Mouse (Mus musculus): ENCODE data around the gene Dnah2. TPM values are rescaled to one million over a fixed set of nuclear protein-coding genes. Genes with fewer than 3 reads are reported as not detected.
A peak's percentile ranks its signal among the peaks of the same experiment; 100 is the strongest.

Dnah2 gene
- polyA plus RNA-seq, 1 experiment from 2014 or later, result 1.9 TPM

DNA sequence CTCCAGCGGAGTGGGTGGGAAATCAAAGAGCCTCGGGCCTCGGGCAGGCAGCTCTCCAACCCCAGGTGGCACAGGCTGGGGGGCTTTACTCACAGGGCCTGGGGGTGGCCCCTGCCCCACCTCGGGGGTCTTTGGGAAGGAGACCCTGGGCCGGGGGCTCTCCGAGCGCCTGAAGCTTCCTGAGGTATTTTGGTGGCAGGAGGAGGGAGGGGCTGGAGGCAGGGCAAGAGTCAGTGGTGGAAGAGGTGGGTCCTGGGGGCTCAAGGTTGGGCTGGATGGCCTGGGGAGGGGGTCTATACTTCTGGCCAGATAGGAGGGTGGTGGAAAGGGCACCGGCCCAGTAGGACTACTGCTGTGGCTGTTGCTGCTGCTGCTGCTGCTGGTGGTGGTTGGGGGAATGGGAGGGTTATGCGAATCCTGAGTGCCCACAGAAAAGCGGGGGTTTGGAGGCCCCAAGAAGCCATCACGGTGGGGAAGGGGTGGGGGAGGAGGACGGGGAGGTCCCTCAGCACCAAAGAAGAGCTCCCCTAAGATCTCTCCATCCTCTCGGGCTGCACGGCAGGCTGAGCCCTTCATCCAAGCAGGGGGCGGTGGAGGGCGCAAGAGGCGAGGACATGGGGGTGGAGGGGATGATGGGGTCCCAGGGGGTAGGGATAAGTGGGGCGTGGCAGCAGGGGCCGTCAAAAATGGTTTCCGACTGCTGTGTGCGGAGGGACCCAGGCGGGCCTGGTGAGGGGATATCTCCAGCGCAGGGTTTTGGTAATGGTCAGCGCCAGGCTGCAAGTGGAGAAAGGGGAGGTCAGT, 143.3 kb downstream of the Dnah2 start:
- H3K9me3 ChIP-seq (ENCODE audit: control insufficient read depth, low read length), result no peaks in the 10 kb centered on the region
- no peak overlapping the region for H3K9ac ChIP-seq (ENCODE audit: low read length)
- H3K4me2 ChIP-seq (ENCODE audit: low read depth, low read length), result no peak overlapping the region
- no peak overlapping the region for H3K4me3 ChIP-seq (ENCODE audit: low read length)
- H3K4me1 ChIP-seq (replicated peaks; ENCODE audit: control insufficient read depth, insufficient read depth, low read length), result peaks cover 12% of the 10 kb centered on the region
- WGBS, result 87% methylated on average over 24 of the region's 24 CpGs
- peaks cover 59% of the 10 kb centered on the region for H3K36me3 ChIP-seq (ENCODE audit: control insufficient read depth, insufficient read depth, low read length)
- no peak overlapping the region for H3K27ac ChIP-seq (ENCODE audit: low read length)
- no peaks in the 10 kb centered on the region for H3K27me3 ChIP-seq (ENCODE audit: control insufficient read depth, insufficient read depth, low read depth, low read length)
- ATAC-seq (ENCODE audit: low read depth), result no peak

GRCm38 (mm10) chr11:69404595-69405396, 144.1 kb downstream of the Dnah2 start:
- H3K27ac ChIP-seq (ENCODE audit: low read length), result no peak overlapping the region
- H3K4me3 ChIP-seq (ENCODE audit: low read length), result no peak overlapping the region
- H3K27me3 ChIP-seq (ENCODE audit: control insufficient read depth, insufficient read depth, low read depth, low read length), result no peaks in the 10 kb centered on the region
- no peak overlapping the region for H3K4me2 ChIP-seq (ENCODE audit: low read depth, low read length)
- H3K9me3 ChIP-seq (ENCODE audit: control insufficient read depth, low read length), result no peaks in the 10 kb centered on the region
- peaks cover 16% of the 10 kb centered on the region for H3K4me1 ChIP-seq (replicated peaks; ENCODE audit: control insufficient read depth, insufficient read depth, low read length)
- no peak overlapping the region for H3K9ac ChIP-seq (ENCODE audit: low read length)
- ATAC-seq (ENCODE audit: low read depth), result no peak
- 89% methylated on average over 23 of the region's 24 CpGs for WGBS
- peaks cover 66% of the 10 kb centered on the region for H3K36me3 ChIP-seq (ENCODE audit: control insufficient read depth, insufficient read depth, low read length)

DNA sequence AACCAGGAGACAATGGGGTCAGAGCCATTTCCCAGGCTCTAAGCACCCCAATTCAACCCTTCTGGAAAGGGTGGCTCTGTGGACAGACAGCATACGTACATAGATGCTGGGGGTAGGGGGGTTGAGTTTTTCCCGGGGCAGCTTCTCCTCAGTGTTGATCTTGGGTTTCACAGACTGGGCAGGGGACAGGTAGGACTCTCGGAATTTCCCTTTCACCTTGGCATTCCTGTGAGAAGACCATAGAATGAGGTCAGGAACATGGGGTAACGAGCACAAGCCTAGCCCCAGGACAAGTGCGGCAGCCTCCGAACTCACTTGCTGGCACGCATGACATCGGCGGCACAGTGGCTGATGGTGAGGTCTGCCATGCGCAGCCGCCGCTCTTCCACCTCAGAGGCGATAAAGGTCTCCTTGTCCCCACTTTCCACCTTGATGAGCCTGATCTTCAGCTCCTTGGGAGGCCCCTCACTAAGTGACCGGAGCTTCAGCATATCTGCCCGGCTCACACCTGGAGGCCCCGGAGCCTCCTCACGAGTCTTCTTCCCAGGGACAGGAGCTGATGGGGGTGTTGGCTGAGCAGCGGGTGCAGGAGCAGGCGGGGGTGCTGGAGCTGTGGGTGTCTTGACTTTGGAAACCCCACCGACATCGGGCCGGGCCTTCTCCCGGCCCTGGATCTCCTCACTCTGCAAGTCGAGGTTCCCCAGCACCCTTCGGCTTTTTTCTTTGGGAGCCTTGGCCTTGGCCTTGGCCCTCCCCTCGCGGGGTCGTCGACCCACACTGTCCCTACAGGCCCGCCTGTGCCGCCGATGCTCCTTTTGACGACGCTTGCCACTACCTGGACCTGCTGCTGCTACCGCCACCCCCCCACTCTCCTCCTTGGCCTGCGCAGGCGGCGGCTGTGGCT, 145.0 kb downstream of the Dnah2 start:
- H3K9me3 ChIP-seq (ENCODE audit: control insufficient read depth, low read length), result no peaks in the 10 kb centered on the region
- H3K27me3 ChIP-seq (ENCODE audit: control insufficient read depth, insufficient read depth, low read depth, low read length), result no peaks in the 10 kb centered on the region
- no peak overlapping the region for H3K4me2 ChIP-seq (ENCODE audit: low read depth, low read length)
- H3K9ac ChIP-seq (ENCODE audit: low read length), result no peak overlapping the region
- no peak overlapping the region for H3K4me3 ChIP-seq (ENCODE audit: low read length)
- H3K36me3 ChIP-seq (ENCODE audit: control insufficient read depth, insufficient read depth, low read length), result peaks cover 69% of the 10 kb centered on the region
- 90% methylated on average over 38 of the region's 38 CpGs for WGBS
- H3K27ac ChIP-seq (ENCODE audit: low read length), result no peak overlapping the region
- ATAC-seq (ENCODE audit: low read depth), result no peak
- H3K4me1 ChIP-seq (replicated peaks; ENCODE audit: control insufficient read depth, insufficient read depth, low read length), result peaks cover 21% of the 10 kb centered on the region

- WGBS, result 76% methylated on average over 12 of the region's 12 CpGs
- H3K9ac ChIP-seq (ENCODE audit: low read length), result no peak overlapping the region
- no peaks in the 10 kb centered on the region for H3K9me3 ChIP-seq (ENCODE audit: control insufficient read depth, low read length)
- H3K27ac ChIP-seq (ENCODE audit: low read length), result no peak overlapping the region
- ATAC-seq (ENCODE audit: low read depth), result no peak
- no peak overlapping the region for H3K4me3 ChIP-seq (ENCODE audit: low read length)
- peaks cover 60% of the 10 kb centered on the region for H3K36me3 ChIP-seq (ENCODE audit: control insufficient read depth, insufficient read depth, low read length)
- no peaks in the 10 kb centered on the region for H3K27me3 ChIP-seq (ENCODE audit: control insufficient read depth, insufficient read depth, low read depth, low read length)
- H3K4me1 ChIP-seq (replicated peaks; ENCODE audit: control insufficient read depth, insufficient read depth, low read length), result peaks cover 28% of the 10 kb centered on the region
- no peak overlapping the region for H3K4me2 ChIP-seq (ENCODE audit: low read depth, low read length)
Measured at GRCm38 (mm10) chr11:69401987-69402386, 146.9 kb downstream of the Dnah2 start.

- no peak overlapping the region for H3K4me3 ChIP-seq (ENCODE audit: low read length)
- peaks cover 54% of the 10 kb centered on the region for H3K36me3 ChIP-seq (ENCODE audit: control insufficient read depth, insufficient read depth, low read length)
- peak; percentile 53 for ATAC-seq (ENCODE audit: low read depth)
- no peaks in the 10 kb centered on the region for H3K27me3 ChIP-seq (ENCODE audit: control insufficient read depth, insufficient read depth, low read depth, low read length)
- H3K4me2 ChIP-seq (ENCODE audit: low read depth, low read length), result no peak overlapping the region
- no peaks in the 10 kb centered on the region for H3K9me3 ChIP-seq (ENCODE audit: control insufficient read depth, low read length)
- WGBS, result 17% methylated on average over 22 of the region's 22 CpGs
- H3K27ac ChIP-seq (ENCODE audit: low read length), result no peak overlapping the region
- peaks cover 36% of the 10 kb centered on the region for H3K4me1 ChIP-seq (replicated peaks; ENCODE audit: control insufficient read depth, insufficient read depth, low read length)
- H3K9ac ChIP-seq (ENCODE audit: low read length), result no peak overlapping the region
Measured at GRCm38 (mm10) chr11:69401210-69401637, 147.7 kb downstream of the Dnah2 start.

- ATAC-seq (ENCODE audit: low read depth), result no peak
- H3K27ac ChIP-seq (ENCODE audit: low read length), result no peak overlapping the region
- H3K4me2 ChIP-seq (ENCODE audit: low read depth, low read length), result no peak overlapping the region
- H3K4me1 ChIP-seq (replicated peaks; ENCODE audit: control insufficient read depth, insufficient read depth, low read length), result peaks cover 36% of the 10 kb centered on the region
- no peaks in the 10 kb centered on the region for H3K27me3 ChIP-seq (ENCODE audit: control insufficient read depth, insufficient read depth, low read depth, low read length)
- peaks cover 44% of the 10 kb centered on the region for H3K36me3 ChIP-seq (ENCODE audit: control insufficient read depth, insufficient read depth, low read length)
- H3K9me3 ChIP-seq (ENCODE audit: control insufficient read depth, low read length), result no peaks in the 10 kb centered on the region
- no peak overlapping the region; the same call in 1 of the 2 replicates for H3K9ac ChIP-seq (ENCODE audit: low read length)
- WGBS, result 75% methylated on average over 25 of the region's 25 CpGs
- peak overlapping the region; percentile 25 for H3K4me3 ChIP-seq (ENCODE audit: low read length)
Measured at GRCm38 (mm10) chr11:69400083-69400850, 148.6 kb downstream of the Dnah2 start.

DNA sequence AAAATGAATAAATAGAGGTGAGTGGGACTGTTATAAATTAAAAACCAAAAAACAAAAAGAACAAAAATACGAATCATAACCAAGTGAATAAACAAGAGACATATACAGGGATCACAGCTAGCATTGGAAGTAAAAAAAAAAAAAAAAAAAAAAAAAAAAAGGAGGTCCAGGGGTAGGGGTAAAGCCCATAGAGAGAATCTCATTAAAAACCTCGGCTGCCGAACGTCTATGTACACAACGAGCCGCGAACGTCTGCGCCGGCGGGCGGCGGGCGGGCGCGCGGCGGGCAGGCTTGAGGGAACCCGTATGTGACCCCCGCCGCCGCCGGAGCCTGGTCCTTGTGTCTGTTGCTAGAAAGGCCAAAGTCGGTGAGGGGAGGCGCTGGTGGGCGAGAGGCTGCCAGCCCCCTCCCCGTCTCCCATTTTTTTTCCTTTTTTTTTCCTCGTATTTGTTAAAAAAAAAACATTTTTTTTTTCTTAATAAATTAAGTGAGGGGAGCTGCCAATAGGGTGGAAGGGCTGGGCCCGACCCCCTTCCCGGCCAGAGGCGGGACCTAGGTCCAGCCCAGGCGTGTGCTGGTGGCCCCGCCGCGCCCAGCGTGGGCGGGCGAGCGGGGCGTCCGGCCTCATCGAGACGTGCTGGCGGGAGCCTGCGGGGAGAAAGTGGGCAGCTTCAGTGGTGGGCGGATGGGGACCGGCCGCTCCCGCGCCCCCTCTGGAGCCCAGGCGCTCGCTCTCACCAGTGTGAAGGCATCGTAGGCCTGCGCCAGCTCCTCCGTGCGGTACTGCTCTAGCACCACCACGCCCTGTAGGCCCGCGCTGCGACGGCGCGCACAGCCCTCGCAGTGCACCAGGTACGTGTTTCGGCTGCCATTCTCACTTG, 149.5 kb downstream of the Dnah2 start:
- Histone ChIP-seq H3K4me1 (replicated peaks; ENCODE audit: control insufficient read depth, insufficient read depth, low read length) (peaks cover 36% of the 10 kb centered on the region), H3K9me3 (ENCODE audit: control insufficient read depth, low read length) (no peaks in the 10 kb centered on the region), H3K27ac (ENCODE audit: low read length) (no peak overlapping the region), H3K4me2 (ENCODE audit: low read depth, low read length) (peak overlapping the region; percentile 62), H3K9ac (ENCODE audit: low read length) (peak overlapping the region; percentile 55), H3K4me3 (ENCODE audit: low read length) (peak overlapping the region; percentile 25), H3K36me3 (ENCODE audit: control insufficient read depth, insufficient read depth, low read length) (peaks cover 39% of the 10 kb centered on the region), H3K27me3 (ENCODE audit: control insufficient read depth, insufficient read depth, low read depth, low read length) (no peaks in the 10 kb centered on the region)
- WGBS, result 30% methylated on average over 58 of the region's 66 CpGs
- no peak for ATAC-seq (ENCODE audit: low read depth)
